Mouse (Mus musculus): ENCODE data around the gene Acad12. TPM values are rescaled to one million over a fixed set of nuclear protein-coding genes. Genes with fewer than 3 reads are reported as not detected.

Gene Acad12
- polyA plus RNA-seq, 2 experiments from 2014 or later, result 1.2 TPM

- no peak for ATAC-seq
These were observed 36.8 kb downstream of the Acad12 start for GRCm38 (mm10) chr5:121581945-121582344.

- ATAC-seq, result no peak
These were observed 41.7 kb downstream of the Acad12 start for GRCm38 (mm10) chr5:121576927-121577488.

GRCm38 (mm10) chr5:121575867-121576266, 42.9 kb downstream of the Acad12 start:
- no peak for ATAC-seq

- ATAC-seq, result no peak
These were observed 44.6 kb downstream of the Acad12 start for GRCm38 (mm10) chr5:121574145-121574544.

GRCm38 (mm10) chr5:121570787-121571186, 48.0 kb downstream of the Acad12 start:
- ATAC-seq, result no peak

GRCm38 (mm10) chr5:121569881-121570420, 48.8 kb downstream of the Acad12 start:
- ATAC-seq, result no peak

GRCm38 (mm10) chr5:121566035-121566681, 52.6 kb downstream of the Acad12 start:
- no peak for ATAC-seq

GRCm38 (mm10) chr5:121564468-121564895, 54.3 kb downstream of the Acad12 start:
- ATAC-seq, result peak; percentile 71

GRCm38 (mm10) chr5:121562436-121562835, 56.3 kb downstream of the Acad12 start:
- ATAC-seq, result no peak

GRCm38 (mm10) chr5:121549196-121549595, 69.5 kb downstream of the Acad12 start:
- ATAC-seq, result no peak

GRCm38 (mm10) chr5:121547084-121547483, 71.7 kb downstream of the Acad12 start:
- no peak for ATAC-seq

Other genes with a start within 250 kb of the Acad12 start
- 10 to 100 TPM; 33.7 to 38.3 TPM for gene Trafd1, start 233.3 kb downstream of the Acad12 start, polyA plus RNA-seq (2017; shearing (Covaris generic))
- gene Naa25, start 221.0 kb downstream of the Acad12 start, polyA plus RNA-seq (2017; shearing (Covaris generic)), result 10 to 100 TPM; 27.0 to 30.4 TPM
- 1 to 10 TPM in 1 of 2 experiments, under 1 TPM in 1; 0.71 to 1.2 TPM for gene Tmem116, start 167.0 kb downstream of the Acad12 start, polyA plus RNA-seq (2017; shearing (Covaris generic))
- gene Erp29, start 166.4 kb downstream of the Acad12 start, polyA plus RNA-seq (2017; shearing (Covaris generic)), result 10 to 100 TPM; 58.4 to 80.5 TPM
- not detected for gene Adam1b, start 115.5 kb downstream of the Acad12 start, polyA plus RNA-seq (2017; shearing (Covaris generic))
- 1 to 10 TPM in 1 of 2 experiments, under 1 TPM in 1; 0.54 to 1.4 TPM for gene Adam1a, start 73.5 kb downstream of the Acad12 start, polyA plus RNA-seq (2017; shearing (Covaris generic))
- not detected for gene Gm42878, start 73.5 kb downstream of the Acad12 start, polyA plus RNA-seq (2017; shearing (Covaris generic))
- 10 to 100 TPM; 23.4 to 26.0 TPM for gene Mapkapk5, start 73.0 kb downstream of the Acad12 start, polyA plus RNA-seq (2017; shearing (Covaris generic))
- 10 to 100 TPM in 1 of 2 experiments, 1 to 10 TPM in 1; 7.1 to 11.2 TPM for gene Aldh2, start 25.1 kb downstream of the Acad12 start, polyA plus RNA-seq (2017; shearing (Covaris generic))
- 1 to 10 TPM; 2.3 to 6.0 TPM for gene Acad10, start 41.6 kb upstream of the Acad12 start, polyA plus RNA-seq (2017; shearing (Covaris generic))
- 10 to 100 TPM; 11.5 to 14.1 TPM for gene Brap, start 41.6 kb upstream of the Acad12 start, polyA plus RNA-seq (2017; shearing (Covaris generic))
- 10 to 100 TPM; 22.6 to 27.5 TPM for gene Atxn2, start 92.4 kb upstream of the Acad12 start, polyA plus RNA-seq (2017; shearing (Covaris generic))
- gene Sh2b3, start 218.7 kb upstream of the Acad12 start, polyA plus RNA-seq (2017; shearing (Covaris generic)), result 10 to 100 TPM in 1 of 2 experiments, 1 to 10 TPM in 1; 9.8 to 11.6 TPM
- gene Pheta1, start 230.0 kb upstream of the Acad12 start, polyA plus RNA-seq (2017; shearing (Covaris generic)), result 1 to 10 TPM in 1 of 2 experiments, under 1 TPM in 1; 0.60 to 1.2 TPM

Measured in activated CD4-positive, CD25-positive, alpha-beta regulatory T cell, adult 4 months (primary cell).